Mouse (Mus musculus) embryonic facial prominence, embryonic 10.5 days (tissue): ENCODE measurements around the gene Ablim2. TPM values are rescaled to one million over a fixed set of nuclear protein-coding genes. Genes with fewer than 3 reads are reported as not detected.

Source experiments
- DNase-seq: peaks from one replicate; pipeline ENCODE4 v3.0.0-alpha.2; 2017; ENCODE audit warnings: low spot score
- H3K27ac ChIP-seq: fragments of 300-500 bp; sonication (generic); replicated peaks from 2 replicates; pipeline ENCODE4 v1.5.1; 2016; ENCODE audit warnings: mild to moderate bottlenecking
- H3K27me3 ChIP-seq: fragments of 300-500 bp; sonication (generic); replicated peaks from 2 replicates; pipeline ENCODE4 v1.6.1; 2016; ENCODE audit warnings: low read depth, mild to moderate bottlenecking; ENCODE audit not compliant: poor library complexity, severe bottlenecking
- H3K36me3 ChIP-seq: fragments of 300-500 bp; sonication (generic); replicated peaks from 2 replicates; pipeline ENCODE4 v1.6.1; 2016; ENCODE audit warnings: mild to moderate bottlenecking, moderate library complexity
- H3K4me1 ChIP-seq: fragments of 300-500 bp; sonication (generic); 2 replicates; pipeline ENCODE4 v1.6.1; 2016
- H3K4me3 ChIP-seq: fragments of 300-500 bp; sonication (generic); 2 replicates; pipeline ENCODE4 v1.5.1; 2016; ENCODE audit warnings: mild to moderate bottlenecking, moderate library complexity
- H3K9me3 ChIP-seq: fragments of 300-500 bp; sonication (generic); 2 replicates; pipeline ENCODE4 v1.6.1; 2016; ENCODE audit warnings: mild to moderate bottlenecking
- WGBS: fragments of 180-500 bp; shearing (Covaris S2); methylation state at CpG from one replicate; pipeline ENCODE4 v1.1.7; 2016; 5-methylcytosine and 5-hydroxymethylcytosine counted together
- polyA plus RNA-seq: library from polyadenylated mRNA; unstranded; fragments of >200 nt; fragmentation: Nextera tagmentation; extraction: Ambion mirVana; gene quantifications from 2 replicates; pipeline ENCODE4 v1.2.1, GENCODE M21; 2016

Gene Ablim2
- polyA plus RNA-seq, 1 experiment from 2014 or later: 0.51 TPM

GRCm38 (mm10) chr5:35882391-35882790 lies 124.7 kb downstream of the Ablim2 start:
- DNase-seq: no peak
- H3K36me3 ChIP-seq: no peaks in the 10 kb centered on the region
- H3K4me3 ChIP-seq: no peak overlapping the region
- 70% methylated on average over 9 of the region's 9 CpGs for WGBS
- H3K9me3 ChIP-seq: no peaks in the 10 kb centered on the region
- H3K27ac ChIP-seq: no peak overlapping the region
- H3K4me1 ChIP-seq: peaks cover 7% of the 10 kb centered on the region; the same call in 1 of the 2 replicates
- H3K27me3 ChIP-seq: 0 out of 2 replicates have a peak, but pooled peaks cover 4% of the 10 kb centered on the region

GRCm38 (mm10) chr5:35884262-35884661 lies 126.6 kb downstream of the Ablim2 start:
- Histone ChIP-seq H3K4me1 (peaks cover 7% of the 10 kb centered on the region; the same call in 1 of the 2 replicates), H3K9me3 (no peaks in the 10 kb centered on the region), H3K36me3 (no peaks in the 10 kb centered on the region), H3K27me3 (0 out of 2 replicates have a peak, but pooled peaks cover 4% of the 10 kb centered on the region), H3K27ac (no peak overlapping the region), H3K4me3 (no peak overlapping the region)
- 40% methylated on average over 11 of the region's 11 CpGs for WGBS
- peak; percentile 62 for DNase-seq

- Histone ChIP-seq H3K27ac (no peak overlapping the region), H3K4me3 (no peak overlapping the region), H3K27me3 (0 out of 2 replicates have a peak, but pooled peaks cover 4% of the 10 kb centered on the region), H3K36me3 (no peaks in the 10 kb centered on the region), H3K4me1 (peaks cover 7% of the 10 kb centered on the region; the same call in 1 of the 2 replicates), H3K9me3 (no peaks in the 10 kb centered on the region)
- DNase-seq: no peak
- 93% methylated on average over 5 of the region's 5 CpGs for WGBS
Observed at GRCm38 (mm10) chr5:35884689-35885088, 127.0 kb downstream of the Ablim2 start.

GRCm38 (mm10) chr5:35888959-35889358 lies 131.3 kb downstream of the Ablim2 start:
- no peaks in the 10 kb centered on the region for H3K9me3 ChIP-seq
- H3K36me3 ChIP-seq: no peaks in the 10 kb centered on the region
- 54% methylated on average over 9 of the region's 9 CpGs for WGBS
- H3K4me1 ChIP-seq: peaks cover 11% of the 10 kb centered on the region
- peaks cover 16% of the 10 kb centered on the region for H3K27me3 ChIP-seq
- no peak for DNase-seq
- no peak overlapping the region for H3K27ac ChIP-seq
- H3K4me3 ChIP-seq: no peak overlapping the region

GRCm38 (mm10) chr5:35889641-35890040 lies 132.0 kb downstream of the Ablim2 start:
- H3K27ac ChIP-seq: no peak overlapping the region
- peaks cover 17% of the 10 kb centered on the region for H3K4me1 ChIP-seq
- no peaks in the 10 kb centered on the region for H3K36me3 ChIP-seq
- H3K9me3 ChIP-seq: no peaks in the 10 kb centered on the region
- peaks cover 16% of the 10 kb centered on the region for H3K27me3 ChIP-seq
- no peak for DNase-seq
- WGBS: 57% methylated on average over 2 of the region's 2 CpGs
- H3K4me3 ChIP-seq: no peak overlapping the region

- H3K9me3 ChIP-seq: no peaks in the 10 kb centered on the region
- no peaks in the 10 kb centered on the region for H3K36me3 ChIP-seq
- H3K4me3 ChIP-seq: no peak overlapping the region
- 90% methylated on average over 13 of the region's 13 CpGs for WGBS
- no peak for DNase-seq
- peaks cover 15% of the 10 kb centered on the region for H3K27me3 ChIP-seq
- no peak overlapping the region for H3K27ac ChIP-seq
- peaks cover 27% of the 10 kb centered on the region for H3K4me1 ChIP-seq
Observed at GRCm38 (mm10) chr5:35890985-35891730, 133.5 kb downstream of the Ablim2 start.

- no peak for DNase-seq
- H3K4me1 ChIP-seq: peaks cover 39% of the 10 kb centered on the region
- 81% methylated on average over 3 of the region's 3 CpGs for WGBS
- H3K27me3 ChIP-seq: peaks cover 15% of the 10 kb centered on the region
- peaks cover 10% of the 10 kb centered on the region; the same call in 1 of the 2 replicates for H3K36me3 ChIP-seq
- peak overlapping the region; percentile 89; the same call in 1 of the 2 replicates for H3K27ac ChIP-seq
- no peaks in the 10 kb centered on the region for H3K9me3 ChIP-seq
- peak overlapping the region; percentile 74 for H3K4me3 ChIP-seq
Observed at GRCm38 (mm10) chr5:35892363-35892762, 134.7 kb downstream of the Ablim2 start.

- peak within 1 kb of the TSS; percentile 89 for H3K27ac ChIP-seq
- DNase-seq: peak; percentile 100
- peak within 1 kb of the TSS; percentile 74 for H3K4me3 ChIP-seq
- H3K27me3 ChIP-seq: peaks cover 15% of the 10 kb centered on the region
- no peaks in the 10 kb centered on the region for H3K9me3 ChIP-seq
- peaks cover 10% of the 10 kb centered on the region; the same call in 1 of the 2 replicates for H3K36me3 ChIP-seq
- under 1% methylated on average over 49 of the region's 49 CpGs for WGBS
- peaks cover 43% of the 10 kb centered on the region for H3K4me1 ChIP-seq
Observed at GRCm38 (mm10) chr5:35893093-35893804, 135.6 kb downstream of the Ablim2 start, which contains the start of gene Afap1. Gene Afap1, plus strand, starts transcription at chr5:35893319.

- peaks cover 10% of the 10 kb centered on the region; the same call in 1 of the 2 replicates for H3K36me3 ChIP-seq
- peak overlapping the region; percentile 89 for H3K27ac ChIP-seq
- no peaks in the 10 kb centered on the region for H3K9me3 ChIP-seq
- peaks cover 44% of the 10 kb centered on the region for H3K4me1 ChIP-seq
- H3K4me3 ChIP-seq: peak overlapping the region; percentile 74
- DNase-seq: peak; percentile 68
- under 1% methylated on average over 21 of the region's 21 CpGs for WGBS
- peaks cover 15% of the 10 kb centered on the region for H3K27me3 ChIP-seq
Observed at GRCm38 (mm10) chr5:35893805-35894260, 136.2 kb downstream of the Ablim2 start.

- H3K4me1 ChIP-seq: peaks cover 50% of the 10 kb centered on the region
- H3K36me3 ChIP-seq: peaks cover 10% of the 10 kb centered on the region; the same call in 1 of the 2 replicates
- WGBS: 11% methylated on average over 30 of the region's 30 CpGs
- DNase-seq: peak; percentile 45
- H3K27me3 ChIP-seq: peaks cover 15% of the 10 kb centered on the region
- H3K27ac ChIP-seq: peak overlapping the region; percentile 89
- H3K9me3 ChIP-seq: no peaks in the 10 kb centered on the region
- H3K4me3 ChIP-seq: peak overlapping the region; percentile 74
Observed at GRCm38 (mm10) chr5:35894295-35895047, 136.8 kb downstream of the Ablim2 start.

- peaks cover 64% of the 10 kb centered on the region for H3K4me1 ChIP-seq
- peaks cover 10% of the 10 kb centered on the region; the same call in 1 of the 2 replicates for H3K36me3 ChIP-seq
- no peak overlapping the region for H3K4me3 ChIP-seq
- WGBS: 93% methylated on average over 4 of the region's 4 CpGs
- no peak for DNase-seq
- H3K27ac ChIP-seq: no peak overlapping the region
- no peaks in the 10 kb centered on the region for H3K9me3 ChIP-seq
- H3K27me3 ChIP-seq: peaks cover 15% of the 10 kb centered on the region
Observed at GRCm38 (mm10) chr5:35895926-35896325, 138.2 kb downstream of the Ablim2 start.

- whole genome bisulfite sequencing: 90% methylated on average over 4 of the region's 4 CpGs
- no peak for DNase-seq
- Histone ChIP-seq H3K9me3 (no peaks in the 10 kb centered on the region), H3K4me3 (no peak overlapping the region), H3K4me1 (peaks cover 70% of the 10 kb centered on the region), H3K27ac (no peak overlapping the region), H3K36me3 (peaks cover 10% of the 10 kb centered on the region; the same call in 1 of the 2 replicates), H3K27me3 (peaks cover 14% of the 10 kb centered on the region)
Observed at GRCm38 (mm10) chr5:35896556-35896955, 138.9 kb downstream of the Ablim2 start.
